21 mouse cellular contexts compared by ENCODE assay signal in the genomic region with DNA sequence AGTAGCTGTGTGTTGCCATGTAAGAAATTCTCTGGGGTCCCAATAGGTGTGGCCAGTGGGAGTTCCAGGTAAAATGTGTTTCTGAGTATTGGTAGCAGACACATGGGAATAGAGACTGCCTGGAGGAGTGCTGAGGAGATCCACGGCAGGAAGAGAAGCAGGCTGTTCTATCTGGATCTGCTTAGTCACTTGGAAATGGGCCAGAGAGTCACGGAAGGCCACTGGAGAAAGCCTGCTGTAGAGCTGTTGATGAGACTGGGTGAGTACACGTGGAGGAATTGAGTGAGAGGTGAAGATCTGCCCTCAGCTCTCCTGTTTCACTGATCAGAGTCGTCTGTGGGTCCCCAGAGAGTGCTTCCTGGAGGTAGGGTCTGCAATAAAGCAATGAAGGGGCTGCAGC.
A peak's percentile ranks its signal among the peaks of the same experiment; 100 is the strongest.
DNase-seq lines count a peak whose midpoint lies in the region; ATAC-seq and TF ChIP-seq lines count a peak whose summit lies in the region.
"Had no signal": no experiment of that assay in that cellular context is flagged by ENCODE, and none has a peak within 500 bp of the region (broad histone marks: within the 10 kb centered on the region; RNA-seq: fewer than 3 reads in every experiment).

No protein-coding gene starts in this region.

- intact Hi-C loops in heart, postnatal 10 days (cut with DNase I) = no loop called here

- 49% methylated on average over 4 of the region's 4 CpGs for WGBS in heart, embryonic 10.5 days
- 81% methylated on average over 4 of the region's 4 CpGs for WGBS in forebrain, embryonic 10.5 days

- H3K27ac ChIP-seq in heart, embryonic 10.5 days = no peak overlapping the region
- H3K27ac ChIP-seq in forebrain, embryonic 10.5 days = no peak overlapping the region
- H3K27ac ChIP-seq: embryonic facial prominence, embryonic 15.5 days; heart, embryonic 15.5 days; hindbrain, embryonic 13.5 days; liver, embryonic 15.5 days; neural tube, embryonic 13.5 days; stomach, embryonic 15.5 days had no signal

- POLR2A ChIA-PET in Patski (lab: Charles Lee) = no interaction called here

- TF ChIP-seq CTCF in Patski (IDR thresholded peaks at IDR 0.05) = no peak

- no peaks in the 10 kb centered on the region for H3K27me3 ChIP-seq in heart, embryonic 10.5 days (ENCODE audit: insufficient read depth, poor library complexity, severe bottlenecking)
- peaks cover 9% of the 10 kb centered on the region for H3K27me3 ChIP-seq in Patski
- no peaks in the 10 kb centered on the region for H3K27me3 ChIP-seq in forebrain, embryonic 10.5 days (ENCODE audit: poor library complexity, severe bottlenecking)
- H3K27me3 ChIP-seq: embryonic facial prominence, embryonic 15.5 days; heart, embryonic 15.5 days; hindbrain, embryonic 13.5 days; liver, embryonic 15.5 days; neural tube, embryonic 13.5 days; stomach, embryonic 15.5 days had no signal

- peak; percentile 2 to 10 for DNase-seq in heart, postnatal 10 days
- no peak for DNase-seq in heart, embryonic 10.5 days (ENCODE audit: low spot score)
- peak; percentile 90 for DNase-seq in 3T3-L1 (ENCODE audit: low read depth, low spot score)
- DNase-seq in Patski (ENCODE audit: low read depth, low spot score) = peak; percentile 50
- DNase-seq in adrenal gland, postnatal 36 days = peak; percentile 37 to 53
- no peak for DNase-seq in forebrain, embryonic 10.5 days (ENCODE audit: extremely low spot score, low spot score)
- no peak for DNase-seq in layer of hippocampus, postnatal 14 days (ENCODE audit: low spot score in 2 of 2)
- DNase-seq: cerebellum, adult 8-10 months; gastrocnemius, postnatal 36 days; kidney, postnatal 14 days; lung, postnatal 14 days had no signal

- H3K9me3 ChIP-seq in heart, embryonic 10.5 days = no peaks in the 10 kb centered on the region
- no peaks in the 10 kb centered on the region for H3K9me3 ChIP-seq in forebrain, embryonic 10.5 days
- H3K9me3 ChIP-seq: embryonic facial prominence, embryonic 15.5 days; heart, embryonic 15.5 days; hindbrain, embryonic 13.5 days; liver, embryonic 15.5 days; neural tube, embryonic 13.5 days; stomach, embryonic 15.5 days had no signal

- peak; percentile 86 for ATAC-seq in Patski
- ATAC-seq in inflammation-experienced regulatory T-cells, adult 6 months = no peak
- ATAC-seq: CD4-positive, CD25-positive, alpha-beta regulatory T cell, adult 4 months; intestine, embryonic 16.5 days had no signal

- no peak overlapping the region for H3K4me3 ChIP-seq in heart, embryonic 10.5 days
- no peak overlapping the region for H3K4me3 ChIP-seq in forebrain, embryonic 10.5 days
- H3K4me3 ChIP-seq: embryonic facial prominence, embryonic 15.5 days; heart, embryonic 15.5 days; hindbrain, embryonic 13.5 days; liver, embryonic 15.5 days; neural tube, embryonic 13.5 days; stomach, embryonic 15.5 days had no signal

- H3K36me3 ChIP-seq in heart, embryonic 10.5 days = no peaks in the 10 kb centered on the region
- no peaks in the 10 kb centered on the region for H3K36me3 ChIP-seq in forebrain, embryonic 10.5 days (replicated peaks)
- H3K36me3 ChIP-seq: embryonic facial prominence, embryonic 15.5 days; G1E; heart, embryonic 15.5 days; hindbrain, embryonic 13.5 days; liver, embryonic 15.5 days; neural tube, embryonic 13.5 days; stomach, embryonic 15.5 days had no signal

- no peaks in the 10 kb centered on the region for H3K4me1 ChIP-seq in heart, embryonic 10.5 days
- no peaks in the 10 kb centered on the region for H3K4me1 ChIP-seq in forebrain, embryonic 10.5 days
- H3K4me1 ChIP-seq: embryonic facial prominence, embryonic 15.5 days; heart, embryonic 15.5 days; hindbrain, embryonic 13.5 days; liver, embryonic 15.5 days; neural tube, embryonic 13.5 days; stomach, embryonic 15.5 days had no signal

- in situ Hi-C loops in Patski (cut with MboI; ENCODE audit: low pct_unique_long_range_greater_than_20kb) = no loop called here

- CTCF ChIA-PET in Patski (lab: Charles Lee) = interaction anchor here (1.4 kb wide), 1 partner anchor 12 kb away, joined by 3 read pairs; no protein-coding TSS in a partner anchor

Comparison
In these comparisons a context has a peak if more than half of its experiments do, and no peak if none do; other contexts are left out.
1. DNase-seq: peak in heart, postnatal 10 days (2 of 2), 3T3-L1 (single experiment), Patski (single experiment) and adrenal gland, postnatal 36 days (2 of 2); none in heart, embryonic 10.5 days (single experiment), forebrain, embryonic 10.5 days (single experiment) and layer of hippocampus, postnatal 14 days (0 of 2).